Mouse (Mus musculus) forebrain, postnatal 0 days (tissue): ENCODE data around the gene Pip5k1c. TPM values are rescaled to one million over a fixed set of nuclear protein-coding genes. Genes with fewer than 3 reads are reported as not detected.

Source experiments
- ATAC-seq: fragments of 200-750 bp; cut with Nextera tagmentation; 2 replicates; pipeline ENCODE4 v1.8.0; 2017; ENCODE audit warnings: mild to moderate bottlenecking, moderate library complexity
- DNase-seq: peaks from one replicate; pipeline ENCODE4 v3.0.0-alpha.2; 2015
- H3K27ac ChIP-seq: fragments of 300-500 bp; sonication (generic); 2 replicates; pipeline ENCODE4 v1.5.1; 2014; ENCODE audit warnings: low read depth, mild to moderate bottlenecking, antibody characterized with exemption, low read length, moderate library complexity, mixed read lengths
- H3K27me3 ChIP-seq: fragments of 300-500 bp; sonication (generic); 2 replicates; pipeline ENCODE4 v1.6.1; 2014; ENCODE audit warnings: mild to moderate bottlenecking, low read length, mixed read lengths; ENCODE audit not compliant: insufficient read depth
- H3K36me3 ChIP-seq: fragments of 300-500 bp; sonication (generic); 2 replicates; pipeline ENCODE4 v1.6.1; 2014; ENCODE audit warnings: mild to moderate bottlenecking, moderate library complexity; ENCODE audit not compliant: insufficient read depth
- H3K4me1 ChIP-seq: fragments of 300-500 bp; sonication (generic); 2 replicates; pipeline ENCODE4 v1.6.1; 2014; ENCODE audit warnings: antibody characterized with exemption; ENCODE audit not compliant: insufficient read depth
- H3K4me2 ChIP-seq: fragments of 300-500 bp; sonication (generic); 2 replicates; pipeline ENCODE4 v1.6.1; 2014; ENCODE audit warnings: low read depth, mild to moderate bottlenecking, moderate library complexity
- H3K4me3 ChIP-seq: fragments of 300-500 bp; sonication (generic); 2 replicates; pipeline ENCODE4 v1.5.1; 2014; ENCODE audit warnings: low read depth, low read length, mixed read lengths
- H3K9ac ChIP-seq: fragments of 300-500 bp; sonication (generic); 2 replicates; pipeline ENCODE4 v1.6.1; 2014; ENCODE audit warnings: mild to moderate bottlenecking
- H3K9me3 ChIP-seq: fragments of 300-500 bp; sonication (generic); 2 replicates; pipeline ENCODE4 v1.6.1; 2016; ENCODE audit warnings: low read length
- CTCF ChIP-seq: sonication (generic); IDR thresholded peaks from 2 replicates; pipeline ENCODE4 v1.5.1; 2016; ENCODE audit warnings: antibody characterized with exemption, control low read depth, low read depth
- WGBS: fragments of 180-500 bp; shearing (Covaris S2); extraction: QIAGEN DNeasy Blood & Tissue Kit; methylation state at CpG from one replicate; pipeline ENCODE4 v1.1.7; 2014; 5-methylcytosine and 5-hydroxymethylcytosine counted together
- polyA plus RNA-seq: library from polyadenylated mRNA; unstranded; fragments of >200 nt; fragmentation: Nextera tagmentation; extraction: Ambion mirVana; gene quantifications from 2 replicates; pipeline ENCODE4 v1.2.1, GENCODE M21; 2015
- total RNA-seq: library from RNA; depleted of rRNA; stranded (reverse); fragments of >200 nt; gene quantifications from 2 replicates; pipeline ENCODE4 v1.2.3, GENCODE M21; 2014

The Pip5k1c gene
- total and polyA plus RNA-seq, 2 experiments from 2014 or later, result 130 to 229 TPM

DNA sequence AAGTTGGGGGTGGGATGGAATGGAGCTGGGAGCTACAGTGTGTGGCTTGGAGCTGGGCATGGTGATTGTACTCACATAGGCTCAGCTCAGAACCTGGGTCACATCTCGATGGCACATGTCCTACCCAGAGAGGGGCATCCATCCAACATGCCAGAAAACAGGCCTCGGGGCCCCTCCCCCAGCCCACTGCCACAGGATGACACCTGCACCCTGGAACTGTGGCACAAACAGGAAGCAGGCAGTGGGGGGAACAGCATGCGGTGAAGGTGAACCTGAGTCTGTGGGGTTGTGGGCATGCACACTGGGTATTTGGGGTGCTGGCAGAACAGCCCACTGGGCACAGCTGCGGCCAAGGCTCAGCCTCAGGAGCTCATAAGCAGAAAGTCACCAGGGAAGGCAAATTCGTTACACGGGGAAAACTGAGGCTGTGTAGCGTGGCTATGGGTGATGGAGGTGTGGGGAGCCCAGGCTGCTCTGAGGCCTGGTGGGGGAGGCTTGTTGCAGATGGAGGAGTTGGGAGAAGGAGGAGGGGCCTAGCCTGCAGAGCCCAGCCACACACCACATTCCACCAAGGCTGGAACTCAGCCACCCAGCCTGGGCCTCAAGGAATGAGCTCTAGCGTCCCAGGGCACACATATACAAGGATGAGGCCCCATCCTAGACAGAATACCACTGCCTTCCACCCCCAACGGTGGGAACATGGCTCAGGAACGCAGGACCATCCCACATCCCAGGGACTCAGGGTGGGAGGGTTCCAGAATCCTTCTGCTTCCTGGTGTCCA, 36.6 kb downstream of the Pip5k1c start:
- WGBS, result 74% methylated on average over 10 of the region's 10 CpGs
- Histone ChIP-seq H3K4me3 (no peak overlapping the region), H3K4me2 (no peak overlapping the region), H3K4me1 (no peaks in the 10 kb centered on the region), H3K9ac (no peak overlapping the region), H3K27me3 (no peaks in the 10 kb centered on the region), H3K27ac (no peak overlapping the region), H3K9me3 (no peaks in the 10 kb centered on the region), H3K36me3 (peaks cover 34% of the 10 kb centered on the region)
- no peak for TF ChIP-seq CTCF
- ATAC-seq (no peak), DNase-seq (no peak)

DNA sequence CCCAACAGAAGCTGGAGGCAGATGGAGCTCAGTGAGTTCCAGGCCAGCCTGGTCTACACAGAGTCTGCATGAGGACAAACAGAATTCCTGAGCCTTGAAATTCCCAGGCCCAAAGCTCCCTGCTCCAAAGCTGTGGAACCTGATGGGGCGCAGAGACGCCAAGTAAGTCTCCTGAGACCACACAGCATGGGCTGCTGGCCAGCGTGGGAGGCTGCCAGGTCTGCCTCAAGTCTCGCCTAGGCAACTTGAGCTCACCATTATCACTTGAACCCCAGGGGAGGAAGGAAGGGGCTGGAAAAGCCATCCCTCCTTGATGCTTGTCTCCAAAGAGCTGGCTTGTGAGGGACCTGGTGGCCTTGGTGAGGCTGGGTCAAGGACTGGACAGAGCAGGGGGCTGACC, 37.2 kb downstream of the Pip5k1c start:
- Histone ChIP-seq H3K9me3 (no peaks in the 10 kb centered on the region), H3K27ac (no peak overlapping the region), H3K27me3 (no peaks in the 10 kb centered on the region), H3K4me3 (no peak overlapping the region), H3K4me2 (no peak overlapping the region), H3K9ac (no peak overlapping the region), H3K36me3 (peaks cover 28% of the 10 kb centered on the region), H3K4me1 (no peaks in the 10 kb centered on the region)
- WGBS, result 68% methylated on average over 4 of the region's 4 CpGs
- ATAC-seq (no peak), DNase-seq (no peak)
- TF ChIP-seq CTCF, result no peak

DNA sequence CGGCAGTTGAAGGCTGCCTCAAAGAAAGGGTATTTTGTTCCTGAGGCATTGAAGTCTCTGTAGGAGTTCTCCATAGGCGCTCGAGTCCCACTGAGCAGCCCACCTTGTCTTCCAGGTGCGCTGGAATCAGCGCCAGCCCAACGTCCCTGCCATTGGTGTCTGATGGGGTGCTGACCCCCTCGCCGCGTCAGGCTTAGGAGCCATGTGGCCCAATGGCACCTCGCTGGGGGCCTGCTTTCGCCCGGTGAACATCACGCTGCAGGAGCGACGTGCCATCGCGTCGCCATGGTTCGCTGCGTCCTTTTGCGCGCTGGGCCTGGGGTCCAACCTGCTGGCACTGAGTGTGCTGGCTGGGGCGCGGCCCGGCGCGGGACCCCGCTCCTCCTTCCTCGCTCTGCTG, 39.5 kb downstream of the Pip5k1c start:
- no peak for TF ChIP-seq CTCF
- Histone ChIP-seq H3K27ac (no peak overlapping the region), H3K36me3 (peaks cover 5% of the 10 kb centered on the region), H3K4me1 (no peaks in the 10 kb centered on the region), H3K4me2 (no peak overlapping the region), H3K9ac (no peak overlapping the region), H3K4me3 (no peak overlapping the region), H3K9me3 (no peaks in the 10 kb centered on the region), H3K27me3 (no peaks in the 10 kb centered on the region)
- no peak for DNase-seq
- no peak for ATAC-seq
- 22% methylated on average over 29 of the region's 29 CpGs for WGBS

DNA sequence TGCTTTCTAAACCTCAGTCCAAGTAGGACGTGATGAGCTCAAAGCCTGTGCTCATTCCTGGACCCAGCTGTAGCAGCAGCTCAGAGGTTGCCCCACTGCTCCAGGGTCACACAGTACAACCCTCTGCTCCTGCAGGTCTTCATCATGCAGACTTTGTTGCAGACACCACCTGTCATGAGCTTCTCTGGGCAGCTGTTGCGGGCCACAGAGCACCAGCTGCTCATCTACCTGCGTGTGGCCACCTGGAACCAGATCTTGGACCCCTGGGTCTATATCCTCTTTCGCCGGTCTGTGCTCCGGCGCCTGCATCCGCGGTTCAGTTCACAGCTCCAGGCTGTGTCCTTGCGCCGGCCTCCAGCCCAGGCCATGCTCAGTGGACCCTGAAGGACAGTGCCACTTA, 41.6 kb downstream of the Pip5k1c start:
- H3K36me3 ChIP-seq, result no peaks in the 10 kb centered on the region
- WGBS, result 66% methylated on average over 11 of the region's 11 CpGs
- no peaks in the 10 kb centered on the region for H3K4me1 ChIP-seq
- H3K27me3 ChIP-seq, result no peaks in the 10 kb centered on the region
- no peak for TF ChIP-seq CTCF
- no peak overlapping the region for H3K9ac ChIP-seq
- DNase-seq (no peak), ATAC-seq (no peak)
- H3K4me2 ChIP-seq, result no peak overlapping the region
- H3K4me3 ChIP-seq, result no peak overlapping the region
- no peak overlapping the region for H3K27ac ChIP-seq
- H3K9me3 ChIP-seq, result no peaks in the 10 kb centered on the region

DNA sequence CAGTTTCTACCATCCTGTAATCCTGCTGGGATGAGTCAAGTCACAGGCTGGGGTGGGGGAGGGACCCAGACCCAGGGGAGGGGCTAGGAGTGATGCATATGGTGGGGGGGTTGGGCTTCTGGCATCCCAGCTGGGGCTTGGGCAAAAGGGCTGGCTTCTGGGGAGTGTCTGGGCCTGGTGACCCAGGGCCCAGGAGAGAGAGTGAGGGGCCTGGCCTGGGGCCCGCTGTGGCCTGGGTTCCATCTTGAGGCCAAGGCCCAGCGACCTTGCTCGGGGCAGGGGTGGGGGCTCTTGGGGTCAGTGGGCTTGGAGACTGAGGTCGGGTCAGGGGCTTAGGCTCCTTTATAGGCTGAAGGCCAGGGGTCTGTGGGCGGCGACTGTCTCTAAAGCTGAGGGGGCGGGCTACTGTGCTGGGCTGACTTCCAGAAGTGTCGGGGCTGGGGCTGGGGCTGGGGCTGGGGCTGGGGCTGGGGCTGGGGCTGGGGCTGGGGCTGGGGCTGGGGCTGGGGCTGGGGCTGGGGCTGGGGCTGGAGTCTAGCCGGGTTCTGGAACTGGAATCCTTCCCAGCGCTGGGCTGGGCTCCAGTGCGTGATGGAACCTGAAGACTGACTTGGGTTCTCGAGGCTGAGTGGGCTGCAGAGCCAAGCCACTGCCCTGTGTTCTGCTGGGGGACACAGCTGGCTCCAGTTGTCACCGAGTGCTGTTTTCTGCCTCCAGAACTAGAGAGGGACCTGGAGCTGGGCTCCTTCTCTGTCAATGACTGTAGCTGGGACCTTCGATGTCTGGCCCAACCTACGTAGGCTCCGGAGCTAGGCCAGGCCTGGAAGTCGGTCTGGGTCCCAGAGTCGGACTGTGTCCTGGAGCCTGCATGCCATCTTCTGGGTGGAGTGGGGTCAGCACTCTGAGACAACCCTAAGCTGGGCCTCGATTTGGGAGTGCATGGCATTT, 42.9 kb downstream of the Pip5k1c start:
- Histone ChIP-seq H3K27me3 (no peaks in the 10 kb centered on the region), H3K36me3 (no peaks in the 10 kb centered on the region), H3K9me3 (no peaks in the 10 kb centered on the region), H3K4me1 (no peaks in the 10 kb centered on the region), H3K4me3 (no peak overlapping the region), H3K27ac (no peak overlapping the region), H3K4me2 (no peak overlapping the region), H3K9ac (no peak overlapping the region)
- 43% methylated on average over 17 of the region's 19 CpGs for WGBS
- DNase-seq (no peak), ATAC-seq (no peak)
- no peak for TF ChIP-seq CTCF

DNA sequence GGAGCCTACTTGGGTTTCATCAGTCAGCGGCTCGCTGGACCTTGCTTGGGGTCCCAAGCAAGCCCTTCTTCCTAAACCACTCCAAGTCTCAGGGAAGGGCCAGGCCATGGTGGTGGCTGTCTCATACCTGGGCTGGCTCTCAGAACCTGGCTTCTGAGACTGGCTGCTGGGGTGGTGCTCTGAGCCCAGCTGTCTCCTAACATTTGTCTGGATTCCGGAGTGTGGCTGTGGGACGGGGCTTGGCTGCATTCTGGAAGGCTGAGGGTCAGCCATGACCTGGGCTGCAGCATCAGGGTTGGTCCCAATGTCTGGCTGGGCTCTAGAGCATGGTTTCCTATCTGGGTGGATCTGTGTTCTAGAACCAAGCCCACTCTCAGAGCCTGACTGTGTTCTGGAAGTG, 43.8 kb downstream of the Pip5k1c start:
- Histone ChIP-seq H3K27ac (no peak overlapping the region), H3K4me1 (no peaks in the 10 kb centered on the region), H3K4me2 (no peak overlapping the region), H3K9me3 (no peaks in the 10 kb centered on the region), H3K27me3 (peaks cover 6% of the 10 kb centered on the region), H3K4me3 (no peak overlapping the region), H3K9ac (no peak overlapping the region), H3K36me3 (no peaks in the 10 kb centered on the region)
- ATAC-seq (no peak), DNase-seq (no peak)
- TF ChIP-seq CTCF, result no peak
- 100% methylated on average over 4 of the region's 4 CpGs for WGBS
